Mouse (Mus musculus) stomach, postnatal 0 days (tissue): ENCODE data around the gene Plekhg3. TPM values are rescaled to one million over a fixed set of nuclear protein-coding genes. Genes with fewer than 3 reads are reported as not detected.

Experiments
- ATAC-seq: fragments of 200-750 bp; cut with Nextera tagmentation; 2 replicates; pipeline ENCODE4 v1.8.0; 2017; ENCODE audit not compliant: low FRiP score, low TSS enrichment
- DNase-seq: peaks from one replicate; pipeline ENCODE4 v3.0.0-alpha.2; 2016; ENCODE audit warnings: low spot score
- H3K27ac ChIP-seq: fragments of 300-500 bp; sonication (generic); replicated peaks from 2 replicates; pipeline ENCODE4 v1.5.1; 2014; ENCODE audit warnings: mild to moderate bottlenecking, control low read depth
- H3K27me3 ChIP-seq: fragments of 300-500 bp; sonication (generic); 2 replicates; pipeline ENCODE4 v1.6.1; 2014; ENCODE audit warnings: low read length; ENCODE audit not compliant: control insufficient read depth, insufficient read depth
- H3K36me3 ChIP-seq: fragments of 300-500 bp; sonication (generic); 2 replicates; pipeline ENCODE4 v1.6.1; 2014; ENCODE audit warnings: low read length, mixed read lengths; ENCODE audit not compliant: control insufficient read depth, insufficient read depth
- H3K4me1 ChIP-seq: fragments of 300-500 bp; sonication (generic); replicated peaks from 2 replicates; pipeline ENCODE4 v1.6.1; 2014; ENCODE audit warnings: antibody characterized with exemption; ENCODE audit not compliant: control insufficient read depth, insufficient read depth
- H3K4me2 ChIP-seq: fragments of 300-500 bp; sonication (generic); replicated peaks from 2 replicates; pipeline ENCODE4 v1.6.1; 2014; ENCODE audit warnings: low read depth, mild to moderate bottlenecking, control low read depth, moderate library complexity
- H3K4me3 ChIP-seq: fragments of 300-500 bp; sonication (generic); 2 replicates; pipeline ENCODE4 v1.5.1; 2014; ENCODE audit warnings: low read depth, low read length, control low read depth
- H3K9ac ChIP-seq: fragments of 300-500 bp; sonication (generic); 2 replicates; pipeline ENCODE4 v1.6.1; 2014; ENCODE audit warnings: mild to moderate bottlenecking, low read length, control low read depth, mixed read lengths
- H3K9me3 ChIP-seq: fragments of 300-500 bp; sonication (generic); 2 replicates; pipeline ENCODE4 v1.6.1; 2016; ENCODE audit warnings: low read length; ENCODE audit not compliant: control insufficient read depth
- CTCF ChIP-seq: IDR thresholded peaks from 2 replicates; pipeline ENCODE4 v1.5.1; 2016; ENCODE audit warnings: antibody characterized with exemption, low read depth, mild to moderate bottlenecking, moderate library complexity
- EP300 ChIP-seq: optimal IDR thresholded peaks from 2 replicates; pipeline ENCODE3; 2016; ENCODE audit warnings: antibody characterized with exemption
- WGBS: fragments of 180-500 bp; shearing (Covaris S2); extraction: QIAGEN DNeasy Blood & Tissue Kit; methylation state at CpG from one replicate; pipeline ENCODE4 v1.1.7; 2014; 5-methylcytosine and 5-hydroxymethylcytosine counted together
- polyA plus RNA-seq: library from polyadenylated mRNA; unstranded; fragments of >200 nt; fragmentation: Nextera tagmentation; extraction: Ambion mirVana; gene quantifications from 2 replicates; pipeline ENCODE4 v1.2.1, GENCODE M21; 2015

The Plekhg3 gene
- polyA plus RNA-seq, 1 experiment from 2014 or later, result 5.7 TPM

GRCm38 (mm10) chr12:76541475-76541874 lies 10.8 kb downstream of the Plekhg3 start:
- Histone ChIP-seq H3K4me3 (no peak overlapping the region), H3K4me2 (no peak overlapping the region), H3K4me1 (peaks cover 12% of the 10 kb centered on the region), H3K36me3 (no peaks in the 10 kb centered on the region), H3K9me3 (no peaks in the 10 kb centered on the region), H3K9ac (no peak overlapping the region), H3K27ac (0 out of 2 replicates have a peak overlapping the region, but pooled peaks have one; percentile 45), H3K27me3 (no peaks in the 10 kb centered on the region)
- DNase-seq (no peak), ATAC-seq (no peak)
- no peak for TF ChIP-seq CTCF
- no peak for TF ChIP-seq EP300
- WGBS, result 27% methylated on average over 8 of the region's 8 CpGs

- Histone ChIP-seq H3K36me3 (no peaks in the 10 kb centered on the region), H3K4me2 (no peak overlapping the region), H3K27ac (0 out of 2 replicates have a peak overlapping the region, but pooled peaks have one; percentile 45), H3K4me1 (peaks cover 12% of the 10 kb centered on the region), H3K27me3 (no peaks in the 10 kb centered on the region), H3K4me3 (no peak overlapping the region), H3K9ac (no peak overlapping the region), H3K9me3 (no peaks in the 10 kb centered on the region)
- 55% methylated on average over 6 of the region's 6 CpGs for WGBS
- no peak for ATAC-seq
- TF ChIP-seq CTCF (no peak), EP300 (no peak)
- DNase-seq, result no peak
Measured at GRCm38 (mm10) chr12:76541879-76542278, 11.2 kb downstream of the Plekhg3 start.

- Histone ChIP-seq H3K9ac (peak overlapping the region; percentile 55; the same call in 1 of the 2 replicates), H3K4me1 (peaks cover 24% of the 10 kb centered on the region)
Measured at GRCm38 (mm10) chr12:76545786-76546370, 15.2 kb downstream of the Plekhg3 start.

GRCm38 (mm10) chr12:76546383-76547276 lies 15.9 kb downstream of the Plekhg3 start:
- WGBS, result 17% methylated on average over 28 of the region's 28 CpGs
- peaks cover 20% of the 10 kb centered on the region for H3K4me1 ChIP-seq
- TF ChIP-seq CTCF (no peak), EP300 (no peak)
- no peaks in the 10 kb centered on the region for H3K9me3 ChIP-seq
- DNase-seq, result peak; percentile 70
- H3K9ac ChIP-seq, result peak overlapping the region; percentile 55
- H3K4me2 ChIP-seq, result peak overlapping the region; percentile 49
- peak overlapping the region; percentile 87 for H3K27ac ChIP-seq
- peak overlapping the region; percentile 23 for H3K4me3 ChIP-seq
- no peaks in the 10 kb centered on the region for H3K27me3 ChIP-seq
- H3K36me3 ChIP-seq, result no peaks in the 10 kb centered on the region
- ATAC-seq, result peak; percentile 14; the same call in 1 of the 2 replicates

More at GRCm38 (mm10) chr12:76545786-76546370, 15.2 kb downstream of the Plekhg3 start:
- no peak for ATAC-seq
- Histone ChIP-seq H3K4me2 (peak overlapping the region; percentile 49), H3K4me3 (no peak overlapping the region), H3K27ac (peak overlapping the region; percentile 87), H3K36me3 (no peaks in the 10 kb centered on the region), H3K27me3 (no peaks in the 10 kb centered on the region), H3K9me3 (no peaks in the 10 kb centered on the region)
- TF ChIP-seq EP300 (no peak), CTCF (no peak)
- DNase-seq, result no peak
- WGBS, result 52% methylated on average over 15 of the region's 15 CpGs

GRCm38 (mm10) chr12:76547409-76548081 lies 16.9 kb downstream of the Plekhg3 start:
- DNase-seq, result peak; percentile 88
- peak overlapping the region; percentile 27 for H3K9ac ChIP-seq
- peak overlapping the region; percentile 23 for H3K4me3 ChIP-seq

More at GRCm38 (mm10) chr12:76547409-76548081, 16.9 kb downstream of the Plekhg3 start:
- Histone ChIP-seq H3K4me2 (peak overlapping the region; percentile 49), H3K4me1 (peaks cover 23% of the 10 kb centered on the region), H3K9me3 (no peaks in the 10 kb centered on the region), H3K27ac (peak overlapping the region; percentile 87), H3K36me3 (no peaks in the 10 kb centered on the region), H3K27me3 (no peaks in the 10 kb centered on the region)
- ATAC-seq, result peak; percentile 86
- 39% methylated on average over 13 of the region's 13 CpGs for WGBS
- TF ChIP-seq EP300 (peak; percentile 84), CTCF (no peak)
